Mouse (Mus musculus) monocyte, adult 2 months (primary cell): Measurements from ENCODE around the gene Mcrs1.
"Not testable (repeated sequence)": the region's sequence is repeated elsewhere in the genome, so short reads cannot be mapped to it uniquely, and the experiment has no call there.

ENCODE experiments used
- DNase-seq, 2 experiments: peaks; one replicate each; pipeline ENCODE4 v3.0.0; 2022; ENCODE audit warnings: low spot score in 2 of 2, low read depth in 1 of 2

The Mcrs1 gene

DNA sequence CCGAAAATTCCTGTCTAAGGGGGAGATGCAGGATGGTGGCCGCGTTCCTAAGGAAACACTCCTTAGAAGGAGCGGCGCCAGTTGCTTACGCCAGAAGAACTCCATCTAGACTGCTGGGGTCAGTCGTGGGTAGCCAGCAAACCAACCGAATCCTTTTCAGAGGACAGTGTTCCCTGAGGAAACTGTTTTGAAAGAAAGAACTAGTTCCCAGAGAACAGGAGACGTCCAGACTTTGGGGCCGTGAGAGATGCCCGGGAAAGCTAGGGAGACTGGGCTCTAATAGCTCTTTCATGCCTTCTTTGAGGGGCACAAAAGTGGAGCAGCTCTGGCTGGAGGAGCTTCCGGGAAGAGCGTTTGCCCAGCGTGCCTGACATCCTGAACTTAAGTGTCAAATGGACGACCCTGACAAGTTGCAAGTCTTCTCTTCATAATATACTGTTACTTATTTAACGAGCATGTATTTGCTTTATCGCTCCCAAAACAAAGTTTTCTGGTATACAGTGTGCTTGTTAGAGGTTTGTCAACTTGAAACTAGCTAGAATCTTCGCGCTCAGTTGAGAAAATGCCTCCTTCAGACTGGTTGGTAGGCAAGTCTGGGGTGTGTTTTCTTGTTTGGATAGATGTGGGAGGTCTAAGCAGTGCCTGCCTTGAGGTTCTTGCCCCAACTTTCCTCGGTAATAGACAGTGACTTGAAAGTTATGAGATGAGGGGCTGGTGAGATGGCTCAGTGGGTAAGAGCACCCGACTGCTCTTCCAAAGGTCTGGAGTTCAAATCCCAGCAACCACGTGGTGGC, 817 bp upstream of the Mcrs1 start:
- DNase-seq = no peak

GRCm38 (mm10) chr15:99251111-99251510, 650 bp downstream of the Mcrs1 start:
- not testable (repeated sequence) for DNase-seq

DNA sequence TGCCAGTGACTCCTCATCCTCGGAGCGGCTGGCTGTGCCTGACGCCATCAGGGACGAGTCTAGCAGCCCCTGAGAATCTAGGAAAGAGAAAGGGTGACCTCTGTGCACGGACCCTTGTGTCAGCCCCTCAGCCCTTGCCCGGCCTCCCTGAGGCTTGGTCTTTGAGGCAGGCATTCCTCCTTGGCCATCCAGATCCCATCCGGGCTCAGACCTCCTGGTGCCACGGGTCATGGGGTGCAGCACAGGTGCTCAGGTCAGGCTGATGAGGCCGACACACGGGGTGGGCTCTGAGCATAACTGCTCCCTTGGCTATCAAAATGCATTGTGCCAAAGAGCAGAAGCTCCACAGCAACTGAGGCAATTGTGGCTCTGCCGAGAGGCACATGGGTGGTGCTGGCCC, 1.8 kb downstream of the Mcrs1 start:
- DNase-seq = no peak

DNA sequence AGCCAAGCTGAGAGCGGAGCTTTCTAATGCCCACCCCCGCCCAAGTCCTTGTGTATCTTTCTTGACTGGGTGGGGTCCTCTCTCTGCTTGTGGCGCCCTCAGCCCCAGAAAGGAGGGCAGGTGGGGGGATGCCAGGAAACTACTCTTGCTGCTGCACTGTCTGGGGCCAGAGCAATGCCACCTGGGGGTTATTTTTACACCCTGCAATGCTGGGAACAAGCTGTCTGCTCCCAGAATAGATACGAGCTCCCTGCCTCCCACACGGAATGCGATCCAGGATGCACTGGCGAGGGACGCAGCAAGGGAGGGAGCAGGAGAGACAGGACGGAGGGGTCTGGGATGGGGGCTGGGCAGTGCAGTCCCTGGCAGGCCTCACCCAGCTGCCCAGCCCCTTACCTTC, 2.8 kb downstream of the Mcrs1 start:
- no peak for DNase-seq

GRCm38 (mm10) chr15:99246736-99247135, 5.0 kb downstream of the Mcrs1 start:
- not testable (repeated sequence) for DNase-seq

DNA sequence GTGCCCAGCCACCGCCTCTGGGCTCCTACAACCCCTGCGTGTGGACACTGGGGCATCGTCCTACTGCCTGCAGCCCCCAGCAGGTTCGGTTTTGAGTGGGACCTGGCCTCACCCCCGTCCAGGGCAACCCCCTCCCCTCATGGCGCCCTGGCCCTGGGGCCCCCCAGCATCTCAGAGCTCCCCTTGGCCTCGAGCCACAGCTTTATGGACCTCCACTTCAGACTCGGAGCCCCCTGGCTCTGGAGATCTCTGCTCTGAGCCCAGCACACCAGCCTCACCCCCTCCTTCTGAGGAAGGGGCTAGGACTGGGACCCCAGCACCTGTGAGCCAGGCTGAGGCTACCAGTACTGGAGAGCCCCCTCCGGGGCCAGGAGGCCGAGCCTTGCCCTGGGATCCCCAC, 9.7 kb downstream of the Mcrs1 start:
- DNase-seq = no peak

GRCm38 (mm10) chr15:99241249-99241648, 10.5 kb downstream of the Mcrs1 start:
- DNase-seq = no peak

GRCm38 (mm10) chr15:99240129-99240528, 11.6 kb downstream of the Mcrs1 start:
- DNase-seq = no peak

- DNase-seq = no peak
Observed at GRCm38 (mm10) chr15:99238006-99238405, 13.8 kb downstream of the Mcrs1 start.

- no peak for DNase-seq
Observed at GRCm38 (mm10) chr15:99234326-99235010, 17.3 kb downstream of the Mcrs1 start.

DNA sequence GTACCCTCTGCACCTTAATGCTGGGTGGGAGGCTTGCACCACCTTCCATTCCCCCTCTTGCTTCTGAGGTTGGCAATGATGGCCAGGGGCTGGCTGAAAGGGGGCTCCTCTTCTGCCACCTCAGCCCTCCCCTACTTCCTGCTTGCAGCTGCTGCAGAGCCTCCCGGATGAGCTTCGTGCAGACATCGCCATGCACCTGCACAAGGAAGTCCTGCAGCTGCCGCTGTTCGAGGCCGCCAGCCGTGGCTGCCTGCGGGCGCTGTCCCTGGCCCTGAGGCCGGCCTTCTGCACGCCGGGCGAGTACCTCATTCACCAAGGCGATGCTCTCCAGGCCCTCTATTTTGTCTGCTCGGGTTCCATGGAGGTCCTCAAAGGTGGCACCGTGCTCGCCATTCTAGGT, 18.0 kb downstream of the Mcrs1 start:
- no peak for DNase-seq

DNA sequence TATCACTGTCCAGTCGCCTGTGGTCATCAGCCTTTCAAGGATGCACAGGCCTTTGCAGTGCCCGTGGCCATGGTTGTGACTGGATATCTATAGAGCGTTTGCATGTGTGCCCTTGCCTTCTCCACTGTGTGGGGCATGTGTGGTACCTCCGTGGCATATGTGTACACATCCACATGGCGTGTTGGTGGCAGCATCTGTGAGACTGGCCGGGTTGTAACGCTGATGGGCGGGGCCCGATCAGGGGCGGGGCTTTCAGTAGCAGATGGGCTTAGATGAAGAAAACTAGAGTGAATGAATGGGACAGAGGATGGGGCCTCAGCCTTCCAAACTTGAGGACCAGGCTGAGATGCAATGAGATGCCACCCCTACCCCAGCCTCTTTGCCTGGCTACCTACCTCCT, 19.8 kb downstream of the Mcrs1 start:
- DNase-seq = no peak

GRCm38 (mm10) chr15:99226090-99226489, 25.7 kb downstream of the Mcrs1 start:
- no peak for DNase-seq

DNA sequence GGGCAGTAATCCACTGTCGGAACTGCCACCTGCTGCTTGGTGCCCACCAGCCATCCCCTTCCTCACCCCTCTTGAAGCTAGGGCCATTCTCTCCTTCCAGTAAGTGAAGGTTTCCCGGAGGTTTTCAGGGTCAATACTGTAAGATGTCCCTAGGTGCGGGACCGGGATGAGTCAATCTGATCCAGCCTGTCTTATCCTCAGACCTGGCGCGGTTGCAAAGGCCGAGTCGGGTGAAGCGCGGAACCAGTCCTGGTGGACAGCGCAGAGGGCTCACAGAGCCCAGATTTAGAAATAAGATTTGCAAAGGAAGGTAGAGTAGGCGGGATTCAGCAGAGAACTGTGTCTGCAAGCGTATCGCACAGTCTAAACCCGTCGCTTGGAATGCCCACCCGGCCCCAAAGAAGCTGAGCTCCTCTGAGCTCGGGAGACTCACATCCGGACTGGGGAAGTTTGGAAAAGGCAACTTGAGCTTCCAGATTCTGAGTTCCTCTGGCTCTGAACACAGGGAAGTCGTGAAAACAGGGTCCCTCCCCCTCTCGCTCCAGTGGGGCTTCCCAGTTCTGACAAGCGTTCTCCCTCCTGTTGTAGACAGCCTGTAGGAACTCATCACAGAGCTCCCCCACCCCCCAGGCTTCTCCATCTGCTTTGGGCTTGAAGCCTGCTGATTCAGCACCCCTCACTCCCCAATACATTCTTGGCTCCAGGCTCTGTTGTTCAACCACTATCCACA, 26.5 kb downstream of the Mcrs1 start:
- DNase-seq = no peak

- DNase-seq = no peak
Observed at GRCm38 (mm10) chr15:99224208-99224911, 27.4 kb downstream of the Mcrs1 start, which contains the start of gene Kcnh3. TSS of gene Kcnh3 (plus strand) at chr15:99224861.

DNA sequence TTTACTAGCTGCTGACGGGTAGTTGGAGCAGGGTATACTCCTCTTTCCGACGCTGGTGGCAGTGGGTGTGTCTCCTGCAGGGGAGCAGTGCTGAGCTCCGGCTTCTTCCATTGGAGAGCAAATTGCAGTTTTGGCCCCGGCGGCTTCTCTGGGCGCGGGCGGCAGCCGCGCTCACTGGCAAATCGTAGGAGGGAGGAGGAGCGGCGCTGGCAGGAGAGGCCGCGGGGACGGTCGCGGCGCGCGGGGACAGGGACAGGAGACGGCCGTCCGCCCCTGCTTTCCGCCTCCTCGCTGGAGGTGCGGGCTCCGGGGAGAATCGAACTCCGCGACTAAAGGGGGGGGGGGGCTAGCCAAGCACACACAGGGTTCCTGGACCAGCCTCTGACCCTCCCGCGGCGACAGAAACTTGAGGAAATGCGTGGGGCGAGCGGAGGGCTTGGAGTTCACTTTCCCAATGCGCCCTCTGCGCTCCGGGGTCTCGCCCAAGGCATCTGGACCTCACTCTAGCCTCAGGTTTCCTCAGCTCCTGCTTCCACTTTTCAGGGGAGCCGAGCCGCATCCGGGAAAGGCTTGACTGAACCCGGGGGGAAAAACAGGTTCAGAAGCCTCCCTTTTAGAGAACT, 28.1 kb downstream of the Mcrs1 start:
- DNase-seq = no peak

DNA sequence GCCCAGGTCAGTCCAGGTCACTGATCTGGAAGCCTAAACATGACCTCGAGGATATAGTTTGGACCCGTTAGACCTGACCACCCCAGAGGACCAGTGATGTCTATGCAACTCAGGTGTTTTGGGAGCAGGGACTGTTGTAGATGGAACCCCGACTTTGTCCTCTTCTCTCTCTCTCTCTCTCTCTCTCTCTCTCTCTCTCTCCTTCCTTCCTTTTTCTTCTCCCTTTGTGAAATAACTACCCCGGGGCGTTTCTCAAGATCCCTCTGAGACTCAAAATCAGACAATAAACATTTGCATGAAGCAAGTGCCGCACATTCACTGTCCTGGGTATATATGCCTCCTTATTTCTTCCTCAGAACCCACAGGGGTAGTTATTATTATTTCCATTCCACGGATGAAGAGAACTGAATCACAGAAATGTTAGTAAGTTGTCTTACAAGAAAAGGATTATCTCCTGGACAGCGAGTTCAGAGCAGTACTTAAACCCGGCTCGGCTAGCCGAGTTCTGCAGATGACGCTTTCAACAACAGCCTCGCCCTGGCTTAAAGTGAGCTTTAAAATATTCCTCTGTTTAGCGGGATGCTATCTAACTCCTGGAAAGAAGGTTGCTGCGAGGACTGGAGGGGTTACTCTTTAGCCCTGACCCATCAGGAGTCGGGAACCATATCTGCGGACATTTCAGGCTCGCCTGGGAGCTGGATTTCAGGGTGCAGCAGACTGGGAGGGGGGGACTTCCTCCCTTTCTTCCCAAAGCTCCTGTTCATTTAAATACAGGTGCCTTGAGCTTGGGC, 28.8 kb downstream of the Mcrs1 start:
- DNase-seq = no peak

DNA sequence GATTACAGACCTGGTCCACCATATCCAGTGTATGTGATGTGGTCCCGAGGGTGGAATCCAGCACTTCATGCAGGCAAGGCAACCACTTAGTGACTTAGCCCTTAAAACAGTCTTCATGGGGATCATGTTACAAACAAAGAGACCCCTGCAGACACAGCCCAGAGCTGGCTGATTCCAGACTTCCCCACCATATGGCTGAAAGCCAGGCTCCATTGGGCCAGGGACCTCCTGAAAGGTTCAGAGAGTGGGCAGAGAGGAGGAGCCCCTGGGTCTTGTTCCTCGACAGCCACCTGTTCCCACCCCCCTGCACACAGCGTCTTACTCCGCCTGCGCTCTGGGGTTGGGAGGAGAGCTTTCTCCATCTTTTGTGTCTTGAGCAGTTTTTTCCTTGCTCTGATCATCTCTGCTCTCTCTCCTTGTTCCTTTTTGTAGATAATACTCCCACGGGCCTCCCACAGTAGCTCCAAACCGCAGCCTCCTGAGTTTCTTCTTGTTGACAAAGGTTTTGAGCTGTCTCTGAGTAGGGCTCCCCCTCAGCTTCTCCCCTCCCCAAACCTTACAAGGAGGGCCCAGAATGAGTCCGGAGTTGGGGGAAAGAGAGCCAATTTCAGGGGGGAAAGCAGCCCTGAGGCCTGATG, 30.3 kb downstream of the Mcrs1 start:
- DNase-seq = no peak

DNA sequence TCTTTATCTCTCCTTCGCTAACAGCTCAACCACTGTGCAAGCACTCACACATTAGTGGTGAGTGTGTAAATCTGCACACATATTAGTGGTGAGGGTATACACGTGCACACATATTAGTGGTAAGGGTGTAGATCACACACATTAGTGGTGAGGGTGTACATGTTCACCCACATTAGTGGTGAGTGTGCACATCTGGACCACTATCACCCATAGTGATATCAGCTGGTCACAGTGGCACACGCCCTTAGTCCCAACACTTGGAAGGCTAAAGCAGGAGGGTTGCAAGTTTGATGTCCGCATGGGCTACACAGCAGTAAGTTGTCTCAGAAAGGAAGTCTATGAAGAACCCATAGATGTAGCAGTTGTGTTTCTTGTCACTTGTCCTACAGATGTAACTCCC, 34.1 kb downstream of the Mcrs1 start:
- DNase-seq = no peak
